Mouse (Mus musculus) thymus, postnatal 36 days (tissue): ENCODE data around the gene Fam241b.

Experiments
- DNase-seq, 2 experiments: peaks; one replicate each; pipeline ENCODE4 v3.0.0; 2022; ENCODE audit warnings: mixed read lengths in 2 of 2

Gene Fam241b

GRCm38 (mm10) chr10:62143820-62144219 is at the start of gene Fam241b:
Fam241b (minus strand) TSS chr10:62143920.
- DNase-seq: no peak

- DNase-seq: no peak
Measured at GRCm38 (mm10) chr10:62192701-62193157, 49.0 kb upstream of the Fam241b start.

GRCm38 (mm10) chr10:62190821-62191220 is 47.1 kb upstream of the Fam241b start:
- DNase-seq: peak; percentile 23 to 53

GRCm38 (mm10) chr10:62189910-62190309 is 46.2 kb upstream of the Fam241b start:
- DNase-seq: peak; percentile 23 to 36

- no peak for DNase-seq
Measured at GRCm38 (mm10) chr10:62189303-62189702, 45.6 kb upstream of the Fam241b start.

- DNase-seq: peak; percentile 77 to 83
Measured at GRCm38 (mm10) chr10:62186882-62187281, 43.2 kb upstream of the Fam241b start.

- peak; percentile 88 to 93 for DNase-seq
Measured at GRCm38 (mm10) chr10:62183053-62183452, 39.3 kb upstream of the Fam241b start.

GRCm38 (mm10) chr10:62182471-62183014 is 38.8 kb upstream of the Fam241b start:
- no peak for DNase-seq

GRCm38 (mm10) chr10:62181701-62182100 is 38.0 kb upstream of the Fam241b start:
- no peak for DNase-seq

GRCm38 (mm10) chr10:62179944-62180343 is 36.2 kb upstream of the Fam241b start:
- DNase-seq: no peak

- no peak for DNase-seq
Measured at GRCm38 (mm10) chr10:62174533-62175313, 31.0 kb upstream of the Fam241b start.

- no peak for DNase-seq
Measured at GRCm38 (mm10) chr10:62173941-62174448, 30.3 kb upstream of the Fam241b start.

- no peak for DNase-seq
Measured at GRCm38 (mm10) chr10:62172841-62173553, 29.3 kb upstream of the Fam241b start.

- DNase-seq: no peak
Measured at GRCm38 (mm10) chr10:62162410-62162809, 18.7 kb upstream of the Fam241b start.

- no peak for DNase-seq
Measured at GRCm38 (mm10) chr10:62149929-62150328, 6.2 kb upstream of the Fam241b start.

- DNase-seq: no peak
Measured at GRCm38 (mm10) chr10:62147466-62148248, 3.9 kb upstream of the Fam241b start.

- no peak for DNase-seq
Measured at GRCm38 (mm10) chr10:62145957-62146356, 2.2 kb upstream of the Fam241b start.

GRCm38 (mm10) chr10:62138040-62138439 is 5.7 kb downstream of the Fam241b start:
- no peak for DNase-seq

- no peak for DNase-seq
Measured at GRCm38 (mm10) chr10:62137150-62137549, 6.6 kb downstream of the Fam241b start.

GRCm38 (mm10) chr10:62135696-62136470 is 7.8 kb downstream of the Fam241b start:
- DNase-seq: no peak

GRCm38 (mm10) chr10:62132691-62133281 is 10.9 kb downstream of the Fam241b start, which contains the start of gene Neurog3:
Neurog3 (plus strand) TSS chr10:62133090.
- no peak for DNase-seq
